Mouse (Mus musculus) right cerebral cortex, postnatal 36 days (tissue): ENCODE measurements around the gene Ccnl2.

ENCODE experiments used
- DNase-seq, 2 experiments: peaks; one replicate each; pipeline ENCODE4 v3.0.0; 2022; ENCODE audit warnings: low spot score in 2 of 2, mixed read lengths in 1 of 2

The Ccnl2 gene

DNA sequence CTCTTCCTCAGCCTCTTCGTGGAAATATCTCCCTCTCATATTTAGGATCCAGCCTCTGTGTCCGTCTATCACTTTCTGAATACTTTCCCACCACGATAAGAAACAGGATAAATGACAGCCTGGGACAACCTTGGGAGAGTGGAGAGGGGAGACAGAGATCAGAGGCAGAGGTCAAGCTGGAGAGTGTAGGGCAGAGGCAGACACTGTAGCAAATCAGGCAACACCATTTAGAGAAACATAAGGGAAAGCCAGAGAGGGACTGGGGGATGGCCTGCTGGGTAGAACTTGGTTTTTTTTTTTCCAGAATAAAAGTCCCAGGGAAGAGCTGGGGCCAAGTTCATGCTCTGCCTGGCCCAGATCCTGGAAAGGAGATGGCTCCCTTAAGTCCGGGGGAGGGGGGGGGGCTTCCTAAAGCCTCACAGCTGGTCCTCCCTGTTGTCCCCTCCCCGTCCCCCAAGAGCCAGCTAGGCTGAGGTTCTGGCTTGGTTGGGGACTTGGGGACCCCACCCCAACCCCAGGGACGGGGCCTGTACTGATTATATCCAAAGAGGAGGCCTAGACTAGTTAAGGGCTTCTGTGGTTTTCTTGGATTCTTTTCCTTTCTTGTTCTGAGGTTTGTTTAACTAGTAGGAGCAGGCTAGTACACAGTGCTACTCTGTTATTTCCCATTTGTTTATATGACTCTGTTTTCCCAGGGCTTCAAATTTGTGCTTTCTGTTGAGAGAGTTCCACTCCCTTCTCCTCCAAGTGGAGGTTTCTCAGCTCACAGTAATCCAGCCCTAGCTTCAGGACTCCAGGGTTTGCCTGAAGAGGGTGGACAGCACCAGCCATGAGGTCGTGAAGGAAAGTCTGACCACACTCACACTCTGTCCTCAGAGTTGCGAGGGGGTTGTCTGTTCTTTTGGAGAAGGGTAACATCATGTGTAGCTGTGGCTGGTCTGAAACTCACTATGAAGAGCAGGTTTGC is 26.2 kb downstream of the Ccnl2 start:
- DNase-seq, result no peak

DNA sequence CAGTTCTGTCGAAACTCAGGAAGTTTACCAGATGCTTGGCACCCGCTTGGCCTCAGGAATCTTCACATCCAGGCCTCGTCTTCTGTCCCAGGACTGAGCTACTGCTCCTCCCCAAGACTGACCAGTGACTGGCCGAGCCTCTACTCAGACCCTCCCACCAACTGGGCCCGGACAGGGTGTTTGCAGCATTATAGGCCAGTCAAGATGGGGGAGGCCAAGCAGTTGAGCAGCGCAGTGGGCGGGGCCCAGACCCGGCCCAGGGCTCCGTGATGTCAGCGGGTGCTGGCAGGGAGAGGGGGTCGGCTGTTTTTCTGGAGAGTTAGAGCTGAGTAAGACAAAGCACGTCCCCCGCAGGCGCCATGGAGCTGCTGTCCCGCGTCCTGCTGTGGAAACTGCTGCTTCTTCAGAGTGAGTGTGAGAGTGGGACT is 27.2 kb downstream of the Ccnl2 start, which contains the start of gene Mxra8:
TSS of gene Mxra8 (plus strand) at position 198 of the 428 bp plus-strand sequence.
- DNase-seq, result no peak

DNA sequence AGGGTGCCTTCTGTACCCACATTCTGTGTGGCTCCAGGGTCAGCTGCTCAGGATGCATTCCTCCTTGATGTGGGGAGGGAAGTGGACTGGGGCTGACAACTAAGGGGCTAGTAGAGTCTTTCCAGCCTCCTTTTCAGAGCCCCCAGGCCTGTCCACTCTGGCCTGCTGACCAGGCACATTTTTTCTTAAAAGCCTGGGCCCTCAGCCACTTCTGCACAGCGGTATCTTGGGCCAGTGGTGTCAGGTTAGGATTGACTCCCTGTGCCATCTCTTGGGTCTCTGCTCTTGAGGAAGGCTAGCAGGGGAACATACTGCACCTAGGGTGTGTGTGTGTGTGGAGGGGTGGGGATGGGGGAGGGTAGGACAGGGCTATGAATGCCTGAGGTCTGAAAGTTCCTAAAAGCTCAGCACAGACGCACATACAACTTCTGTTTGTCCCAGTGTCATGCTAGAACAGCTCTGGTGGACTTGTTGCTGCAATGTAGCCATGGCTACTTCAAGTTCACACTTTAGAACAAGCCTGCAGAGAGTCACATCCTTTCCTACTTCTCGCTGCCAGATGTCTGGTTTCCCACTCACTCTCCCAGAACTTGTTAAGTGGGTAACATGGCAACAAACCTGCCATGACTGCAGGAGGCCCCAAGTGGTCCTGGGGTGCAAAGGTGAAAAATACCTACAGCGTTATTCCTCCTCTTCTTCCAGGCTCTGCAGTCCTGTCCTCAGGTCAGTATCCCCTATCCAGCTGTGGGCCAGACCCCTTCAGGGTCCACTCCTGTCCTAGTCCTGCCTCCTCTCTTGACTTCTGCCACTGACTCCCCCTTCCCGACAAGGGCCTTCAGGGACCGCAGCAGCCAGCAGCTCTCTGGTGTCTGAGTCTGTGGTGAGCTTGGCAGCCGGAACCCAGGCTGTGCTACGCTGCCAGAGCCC is 28.1 kb downstream of the Ccnl2 start:
- no peak for DNase-seq

- DNase-seq, result no peak
These were observed 28.7 kb downstream of the Ccnl2 start for GRCm38 (mm10) chr4:155841003-155841454.

GRCm38 (mm10) chr4:155841651-155842270 is 29.5 kb downstream of the Ccnl2 start:
- no peak for DNase-seq

DNA sequence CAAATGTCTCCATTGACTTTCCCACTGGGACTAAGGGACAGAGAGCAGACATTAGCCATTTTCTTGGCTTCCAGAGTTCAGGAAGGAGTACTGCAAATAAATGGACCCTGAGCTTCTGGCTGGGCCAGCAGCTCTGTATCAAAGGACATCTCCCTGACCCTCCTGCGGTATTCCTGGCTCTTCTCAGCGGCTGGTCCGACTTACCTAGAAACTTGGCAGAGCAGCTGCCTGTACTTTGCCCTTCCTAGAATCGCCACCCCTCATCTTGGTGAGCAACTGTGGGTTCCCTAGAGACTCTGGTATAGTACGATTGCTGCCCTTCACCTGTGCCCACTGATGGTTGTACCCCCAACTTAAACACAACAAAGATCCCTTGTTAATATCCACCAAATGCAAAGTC is 30.9 kb downstream of the Ccnl2 start:
- no peak for DNase-seq

DNA sequence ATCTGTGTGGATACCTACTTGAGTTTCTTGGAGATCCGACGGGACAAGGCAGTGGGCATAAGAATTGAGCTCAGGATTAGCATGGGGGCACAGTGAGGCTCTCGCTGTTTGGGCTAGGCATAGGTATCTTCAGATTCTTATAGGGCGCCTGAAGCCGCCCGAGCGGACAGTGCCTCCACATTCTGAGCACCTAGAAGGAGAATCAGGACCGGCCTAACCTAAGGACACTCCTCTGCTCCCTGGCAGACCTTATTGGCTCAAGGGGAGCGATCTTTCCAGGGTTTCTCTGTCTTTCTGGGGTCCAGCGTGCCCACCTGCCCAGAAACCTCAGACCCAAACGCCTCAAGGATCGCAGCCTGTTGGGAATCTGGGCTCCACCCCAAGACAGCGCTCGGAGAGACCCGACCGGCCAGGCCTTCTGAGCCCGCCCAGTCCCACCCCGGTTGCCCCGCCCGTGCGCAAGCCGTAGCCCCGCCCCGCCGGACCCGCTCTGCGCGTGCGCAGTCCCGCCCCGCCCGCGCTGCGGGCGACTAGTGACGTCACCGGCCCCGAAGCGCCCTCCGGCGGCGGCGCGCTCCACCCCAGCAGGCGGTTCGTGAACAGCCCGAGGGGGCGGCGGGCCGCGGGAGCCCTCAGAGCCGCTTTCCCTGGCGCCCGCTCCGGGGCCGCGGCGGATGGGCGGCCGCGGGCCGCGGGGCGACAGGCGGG is 34.7 kb downstream of the Ccnl2 start, which contains the start of gene Dvl1:
TSS of gene Dvl1 (plus strand) at position 532 of the 708 bp plus-strand sequence.
- peak; percentile 82 to 83 for DNase-seq

DNA sequence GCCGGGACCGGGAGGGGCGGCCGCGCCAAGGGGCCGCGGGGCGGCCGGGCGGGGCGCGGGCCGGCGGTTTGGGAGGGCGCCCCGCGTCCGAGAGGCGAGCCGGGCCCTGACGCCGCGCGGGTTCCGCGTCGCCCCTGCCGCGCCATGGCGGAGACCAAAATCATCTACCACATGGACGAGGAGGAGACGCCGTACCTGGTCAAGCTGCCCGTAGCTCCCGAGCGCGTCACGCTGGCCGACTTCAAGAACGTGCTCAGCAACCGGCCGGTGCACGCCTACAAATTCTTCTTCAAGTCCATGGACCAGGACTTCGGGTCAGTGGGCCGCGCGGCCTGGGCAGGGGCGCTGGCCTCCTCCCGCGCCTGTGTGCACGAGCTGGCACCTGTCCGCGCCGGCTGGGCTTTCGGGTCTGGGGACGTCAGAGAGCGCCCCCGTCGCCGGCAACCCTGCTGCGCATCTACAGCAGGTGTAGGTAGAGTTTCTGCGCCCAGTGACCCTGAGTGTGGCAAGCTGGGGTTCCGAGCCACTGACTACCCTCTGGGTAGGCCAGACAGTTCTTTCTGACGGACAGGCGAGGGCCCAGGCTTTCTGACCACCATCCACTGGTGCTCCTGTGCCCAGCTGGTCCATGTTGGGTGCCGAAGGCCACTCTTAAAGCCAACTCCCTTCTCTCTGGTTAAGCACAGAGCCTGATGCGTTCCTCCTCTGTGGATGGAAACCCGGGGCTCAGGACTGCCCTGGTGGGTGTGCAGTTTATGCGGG is 35.5 kb downstream of the Ccnl2 start:
- DNase-seq, result no peak

DNA sequence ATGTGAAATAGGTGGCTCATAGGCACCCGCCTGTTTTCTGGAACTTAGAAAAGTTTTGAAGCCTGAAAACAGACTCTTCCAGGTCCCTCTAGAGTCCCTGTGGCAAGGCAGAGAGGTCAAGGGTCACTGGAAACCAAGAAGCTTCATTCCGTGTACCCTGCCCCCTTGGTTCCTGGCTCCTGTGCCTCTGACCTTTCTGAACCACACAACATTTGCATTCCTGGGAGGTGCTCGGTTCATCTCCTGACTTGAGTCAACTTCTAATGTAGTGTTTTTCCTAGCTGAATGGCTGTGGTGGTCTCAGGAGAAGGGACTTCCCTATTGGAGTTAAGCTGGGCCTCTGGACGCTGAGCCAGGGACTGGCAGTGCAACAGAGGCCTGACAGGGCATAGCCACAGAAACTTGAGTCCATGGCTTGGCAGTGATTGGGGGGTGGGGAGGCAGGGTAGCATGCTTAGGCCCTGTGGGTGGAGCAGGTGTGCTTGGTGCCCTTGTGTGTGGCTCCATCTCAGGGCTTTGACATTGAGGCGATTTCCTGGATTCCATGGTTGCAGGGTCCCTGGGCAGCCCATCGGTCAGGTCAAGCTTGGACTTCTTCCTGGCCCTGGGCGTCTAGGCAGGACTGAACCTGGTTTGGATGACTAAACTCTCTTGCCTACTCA is 36.3 kb downstream of the Ccnl2 start:
- DNase-seq, result no peak

GRCm38 (mm10) chr4:155849391-155849790 is 37.1 kb downstream of the Ccnl2 start:
- no peak for DNase-seq

DNA sequence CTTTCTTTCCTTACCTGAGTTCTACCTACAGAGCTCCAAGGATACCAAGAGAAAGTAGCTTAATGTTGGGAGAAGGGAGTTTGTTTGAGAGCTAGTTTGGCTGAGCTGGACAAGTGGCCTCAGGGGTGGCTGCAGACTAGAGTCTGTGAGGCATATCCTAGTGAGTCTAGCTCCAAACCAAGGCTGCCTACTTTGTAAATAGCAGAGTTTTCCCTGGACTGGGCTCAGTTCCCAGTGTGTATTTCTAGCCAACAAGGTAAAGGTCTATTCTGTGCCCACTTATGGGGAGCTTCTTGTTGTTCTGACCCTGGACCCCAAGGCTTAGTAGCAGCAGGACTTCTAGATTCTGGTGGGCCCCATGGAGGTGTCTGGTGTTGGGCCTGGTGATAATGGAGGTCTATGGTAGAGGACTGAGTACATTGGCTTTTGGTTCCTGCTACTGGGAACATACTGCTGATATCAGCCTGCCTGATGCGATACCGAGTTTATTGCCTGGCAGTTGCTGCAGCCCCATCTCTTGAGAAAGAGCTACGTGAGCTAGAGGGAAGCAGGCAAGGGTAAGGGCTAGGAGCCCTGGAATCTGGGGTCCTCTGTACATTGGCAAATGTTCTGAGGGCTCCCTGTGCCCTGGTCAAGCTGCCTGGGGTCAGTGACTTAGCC is 37.6 kb downstream of the Ccnl2 start:
- no peak for DNase-seq

DNA sequence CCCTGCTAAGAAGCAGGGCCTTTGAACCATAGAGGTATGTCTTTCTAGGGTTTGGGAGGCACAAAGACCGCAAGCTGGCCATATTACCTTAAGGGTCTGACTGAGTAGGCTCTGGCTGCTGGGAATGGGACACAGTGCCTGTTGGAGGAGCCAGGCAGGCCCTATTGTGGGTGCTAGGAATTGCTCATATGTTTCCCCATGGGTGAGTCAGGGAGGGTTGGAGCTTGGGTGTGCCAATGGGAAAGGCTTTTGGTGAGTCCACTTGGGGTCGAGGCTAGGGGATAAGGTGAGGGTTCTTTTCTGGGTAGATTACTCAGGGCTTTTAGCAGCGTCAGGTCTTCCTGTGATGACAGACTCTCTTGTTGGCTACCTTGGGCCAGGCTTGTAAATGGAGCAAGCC is 39.1 kb downstream of the Ccnl2 start:
- DNase-seq, result no peak

DNA sequence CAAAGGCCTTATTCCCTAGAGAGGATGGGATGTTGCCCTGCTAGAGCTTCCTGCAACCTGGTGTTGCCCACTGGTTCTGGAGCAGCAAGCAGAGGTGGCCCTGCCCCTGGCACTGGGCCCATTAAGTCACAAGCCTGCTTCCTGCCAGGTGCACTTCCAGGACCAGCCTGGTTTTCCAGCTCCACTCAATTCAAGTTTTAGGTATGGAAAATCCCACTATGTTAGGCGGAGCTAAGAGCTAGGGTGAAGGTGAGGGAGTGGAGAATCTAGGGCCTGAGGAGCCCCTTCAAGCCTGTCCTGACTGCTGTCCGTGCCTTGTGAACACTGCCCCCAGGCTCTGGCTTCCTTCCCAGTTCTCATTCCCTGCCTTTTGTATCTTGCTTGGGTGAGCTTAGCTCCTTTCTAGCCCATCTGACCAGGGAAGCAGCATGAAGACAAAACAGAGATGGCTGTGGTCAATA is 39.7 kb downstream of the Ccnl2 start:
- no peak for DNase-seq

- no peak for DNase-seq
These were observed 41.1 kb downstream of the Ccnl2 start for GRCm38 (mm10) chr4:155853421-155853820.

DNA sequence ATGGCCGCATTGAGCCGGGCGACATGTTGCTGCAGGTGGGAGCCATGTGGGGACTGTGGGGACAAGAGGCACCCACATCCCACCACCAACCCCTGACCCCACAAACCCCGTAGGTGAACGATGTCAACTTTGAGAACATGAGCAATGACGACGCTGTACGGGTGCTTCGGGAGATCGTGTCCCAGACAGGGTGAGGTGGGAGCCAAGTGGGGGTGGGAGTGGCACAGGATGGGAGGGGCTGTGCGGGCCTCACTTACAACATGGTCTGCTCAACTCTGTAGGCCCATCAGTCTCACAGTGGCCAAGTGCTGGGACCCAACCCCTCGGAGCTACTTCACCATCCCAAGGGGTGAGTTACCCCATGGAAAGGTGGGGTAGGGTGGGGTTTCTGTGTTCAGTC is 42.7 kb downstream of the Ccnl2 start:
- no peak for DNase-seq

DNA sequence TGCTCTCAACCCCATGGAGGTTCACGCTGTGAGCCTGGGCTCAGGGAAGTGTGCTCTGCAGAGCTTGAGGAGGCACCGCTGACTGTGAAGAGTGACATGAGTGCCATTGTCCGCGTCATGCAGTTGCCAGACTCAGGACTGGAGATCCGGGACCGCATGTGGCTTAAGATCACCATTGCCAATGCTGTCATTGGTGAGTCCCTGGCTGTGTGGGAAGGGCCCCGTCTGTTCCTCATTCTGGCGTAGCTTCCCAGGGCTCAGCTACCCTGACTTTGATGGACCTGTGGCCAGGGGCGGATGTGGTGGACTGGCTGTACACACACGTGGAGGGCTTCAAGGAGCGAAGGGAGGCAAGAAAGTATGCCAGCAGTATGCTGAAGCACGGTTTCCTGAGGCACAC is 43.8 kb downstream of the Ccnl2 start:
- DNase-seq, result no peak

- no peak for DNase-seq
These were observed 44.6 kb downstream of the Ccnl2 start for GRCm38 (mm10) chr4:155856881-155857280.

- DNase-seq, result no peak
These were observed 47.0 kb downstream of the Ccnl2 start for GRCm38 (mm10) chr4:155859318-155859717.

GRCm38 (mm10) chr4:155861787-155862186 is 49.5 kb downstream of the Ccnl2 start:
- DNase-seq, result no peak
